Mouse (Mus musculus) frontal cortex, postnatal 14 days (tissue): ENCODE results near the gene Slc18a3.

Source experiments
- DNase-seq, 2 experiments: peaks; one replicate each; pipeline ENCODE4 v3.0.0; 2022; ENCODE audit warnings: low spot score in 2 of 2

Slc18a3 gene

DNA sequence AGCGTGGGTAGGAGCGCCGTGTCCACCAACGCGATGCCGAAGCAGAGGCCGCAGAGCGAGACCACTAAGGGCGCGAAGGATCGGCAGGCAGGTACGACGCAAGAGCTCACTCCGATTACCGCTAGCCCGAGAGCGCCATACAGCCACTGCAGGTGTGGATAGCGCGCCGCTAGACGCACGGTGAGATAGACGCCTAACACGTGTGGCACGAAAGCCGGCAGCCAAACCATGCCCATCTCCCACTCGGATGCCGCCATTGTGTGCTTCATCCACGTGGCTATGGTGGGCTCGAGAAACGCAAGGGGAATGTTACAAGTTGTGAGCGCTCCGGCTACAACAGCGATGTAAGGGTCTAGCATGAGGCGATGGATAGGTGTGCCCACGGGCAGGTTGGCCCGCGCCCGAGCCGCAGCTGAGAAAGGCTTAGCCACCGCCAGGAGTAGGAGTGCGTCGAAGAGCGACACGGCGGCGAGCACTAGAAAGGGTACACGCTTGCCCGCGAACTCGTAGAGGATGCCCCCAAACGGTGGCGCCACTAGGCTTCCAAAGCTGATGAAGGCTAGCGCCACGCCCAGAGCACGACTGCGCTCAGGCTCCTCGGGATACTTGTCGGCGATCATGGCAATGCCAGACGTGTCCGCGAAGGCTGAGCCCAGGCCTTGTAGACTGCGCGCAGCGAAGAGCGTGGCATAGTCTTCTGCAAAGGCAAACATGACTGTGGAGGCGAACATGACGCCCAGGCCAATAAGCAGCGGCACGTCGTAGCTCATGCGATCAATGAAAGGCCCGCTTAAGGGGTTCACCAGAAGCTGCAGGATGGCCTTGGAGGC, 1.2 kb downstream of the Slc18a3 start:
- DNase-seq = no peak

- no peak for DNase-seq
Measured at GRCm38 (mm10) chr14:32452552-32452951, 12.1 kb downstream of the Slc18a3 start.

GRCm38 (mm10) chr14:32446989-32447388, 17.7 kb downstream of the Slc18a3 start:
- DNase-seq = no peak

GRCm38 (mm10) chr14:32443446-32443845, 21.2 kb downstream of the Slc18a3 start:
- DNase-seq = no peak

DNA sequence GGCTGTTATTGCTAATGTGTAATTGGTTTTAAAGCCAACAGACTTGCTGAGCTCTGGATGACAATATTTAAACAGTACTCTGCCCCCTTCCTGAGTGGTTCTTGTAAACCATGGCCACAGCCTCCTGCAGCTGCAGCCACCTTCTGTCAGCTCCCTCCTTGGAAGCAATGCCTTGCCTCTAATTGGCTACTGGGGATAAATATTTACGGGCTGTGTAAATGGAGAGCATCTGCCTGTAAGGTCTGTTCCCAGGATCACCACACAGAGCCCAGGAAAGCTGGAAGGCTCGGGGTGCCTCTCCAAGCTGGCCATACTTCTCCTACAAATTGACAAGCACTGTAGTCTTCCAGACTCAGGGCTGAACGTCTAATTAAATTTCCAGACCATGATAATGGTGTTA, 24.9 kb downstream of the Slc18a3 start:
- no peak for DNase-seq

DNA sequence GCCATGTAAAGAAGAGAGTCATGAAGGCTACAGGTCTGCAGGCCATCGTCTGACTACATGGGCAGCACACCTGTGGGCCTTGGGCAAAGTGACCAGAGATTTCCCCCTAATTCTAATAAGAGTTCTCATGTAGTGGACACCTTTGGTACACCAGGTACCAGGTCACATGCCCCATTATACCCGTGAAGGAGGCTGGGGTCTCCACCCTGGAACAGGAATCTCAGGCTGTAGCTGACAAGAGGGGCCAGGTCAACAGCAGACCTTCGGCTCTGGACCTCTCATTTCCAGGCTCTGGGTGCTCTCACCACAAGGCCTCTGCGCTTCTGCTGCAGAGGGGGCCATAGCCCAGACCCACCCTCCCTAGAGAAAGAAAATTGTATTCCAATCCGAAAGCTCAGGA, 25.3 kb downstream of the Slc18a3 start:
- DNase-seq = no peak

DNA sequence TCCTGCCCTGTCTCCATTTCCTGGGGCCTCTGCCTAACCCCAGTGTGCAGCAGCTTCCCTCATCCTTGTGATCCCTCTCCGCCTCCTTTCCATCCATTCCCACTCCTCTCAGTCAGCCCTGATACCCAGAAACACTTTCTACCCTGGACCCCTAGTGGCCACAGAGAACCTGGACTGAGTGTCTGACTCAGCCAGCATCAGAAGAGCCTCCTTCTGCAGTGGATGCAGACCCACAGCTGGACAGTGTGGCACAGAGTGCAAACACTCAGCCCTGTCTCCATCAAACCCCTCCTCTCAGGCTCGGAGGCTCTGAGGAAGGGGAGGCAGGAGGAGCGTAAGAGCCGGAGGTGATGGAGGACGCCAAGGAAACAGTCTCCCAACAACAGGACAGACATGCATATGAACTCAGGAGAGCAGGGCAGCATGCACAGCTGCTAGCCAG, 27.3 kb downstream of the Slc18a3 start:
- DNase-seq = no peak

GRCm38 (mm10) chr14:32429030-32429602, 35.5 kb downstream of the Slc18a3 start:
- no peak for DNase-seq

- no peak for DNase-seq
Measured at GRCm38 (mm10) chr14:32423946-32424345, 40.7 kb downstream of the Slc18a3 start.

DNA sequence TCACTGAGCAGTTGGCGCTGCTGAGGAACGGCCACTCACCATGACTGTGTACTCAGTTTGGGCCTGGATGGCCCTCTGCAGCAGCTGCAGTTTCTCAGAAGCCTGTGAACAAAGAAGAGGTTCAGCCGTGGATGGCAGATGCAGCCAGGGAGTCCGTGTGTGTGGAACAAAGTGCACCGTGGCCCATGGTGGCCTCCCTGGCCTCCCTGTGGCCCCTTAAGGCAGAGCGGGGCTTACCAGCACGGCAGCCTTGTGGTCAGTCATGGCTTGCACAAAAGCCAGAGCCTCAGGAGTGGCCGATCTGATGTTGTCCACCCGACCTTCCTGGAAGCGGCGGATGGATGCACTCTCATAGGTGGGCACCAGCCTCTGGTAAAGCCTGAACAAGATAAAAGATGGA, 45.9 kb downstream of the Slc18a3 start:
- DNase-seq = no peak
